Mouse (Mus musculus): ENCODE results near the gene Nr1i3.

DNA sequence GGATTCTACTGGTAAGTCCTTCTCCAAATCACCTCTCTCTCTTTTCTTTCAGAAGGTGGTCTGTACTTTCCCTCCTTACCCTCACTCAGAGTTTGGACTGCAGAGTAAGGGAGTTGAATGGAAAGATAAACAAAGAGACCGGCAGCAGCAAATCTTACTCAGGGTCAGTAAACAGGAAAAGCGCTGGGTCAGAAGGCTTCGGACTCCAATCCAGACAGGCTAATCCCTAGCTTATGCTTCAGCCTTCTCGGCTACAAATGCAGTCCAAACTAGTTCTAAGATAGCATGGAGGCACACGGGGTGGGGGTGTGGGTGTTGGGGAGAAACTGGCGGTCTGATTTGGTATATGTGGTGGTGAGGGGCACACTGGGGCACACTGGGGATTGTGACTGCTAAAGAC lies 23.7 kb downstream of the Nr1i3 start:
- TF ChIP-seq CTCF (IDR thresholded peaks at IDR 0.05; ENCODE audit: borderline replicate concordance, insufficient read depth, low read length), result no peak
- TF ChIP-seq POLR2A (IDR thresholded peaks at IDR 0.05; ENCODE audit: low read depth, low read length), result no peak

Measured in embryonic fibroblast, embryonic 13.5 days (primary cell).